Mouse (Mus musculus) cerebellum, adult 2 months (tissue): ENCODE data around the gene 1700067K01Rik. TPM values are rescaled to one million over a fixed set of nuclear protein-coding genes. Genes with fewer than 3 reads are reported as not detected.

Experiments
- DNase-seq, 2 experiments: peaks; one replicate each; pipeline ENCODE4 v3.0.0; 2021
- H3K27ac ChIP-seq: fragments of 200-500 bp; 2 replicates; pipeline ENCODE4 v1.5.1; 2012; ENCODE audit warnings: low read length, control low read depth, inconsistent platforms; ENCODE audit not compliant: insufficient read depth
- H3K27me3 ChIP-seq: fragments of 200-500 bp; 2 replicates; pipeline ENCODE4 v1.6.1; 2012; ENCODE audit warnings: inconsistent platforms, mild to moderate bottlenecking, low read length, moderate library complexity; ENCODE audit not compliant: control insufficient read depth, insufficient read depth
- H3K4me1 ChIP-seq: fragments of 200-500 bp; 2 replicates; pipeline ENCODE4 v1.6.1; 2011; ENCODE audit warnings: low read length; ENCODE audit not compliant: control insufficient read depth, insufficient read depth
- H3K4me3 ChIP-seq: fragments of 200-500 bp; replicated peaks from 2 replicates; pipeline ENCODE3; 2011; ENCODE audit warnings: mild to moderate bottlenecking, low read depth, low read length, control low read depth; ENCODE audit not compliant: insufficient read depth
- CTCF ChIP-seq: fragments of 200-500 bp; IDR thresholded peaks from 2 replicates; pipeline ENCODE4 v1.5.1; 2011; ENCODE audit warnings: low read depth, mild to moderate bottlenecking, control low read depth, low read length, moderate library complexity, borderline replicate concordance; ENCODE audit not compliant: insufficient read depth
- POLR2A ChIP-seq: fragments of 200-500 bp; IDR thresholded peaks from 2 replicates; pipeline ENCODE4 v1.6.1; 2011; ENCODE audit warnings: low read length, control low read depth, borderline replicate concordance; ENCODE audit not compliant: insufficient read depth
- WGBS: fragments of 180-500 bp; shearing (Covaris S2); methylation state at CpG from one replicate; pipeline ENCODE4 v1.1.7; 2018; 5-methylcytosine and 5-hydroxymethylcytosine counted together
- polyA plus RNA-seq: library from polyadenylated mRNA; depleted of rRNA; stranded (reverse); fragments of >200 nt; gene quantifications from 2 replicates; pipeline ENCODE4 v1.2.3, GENCODE M21; 2012

1700067K01Rik gene
- polyA plus RNA-seq, 1 experiment, result 0.11 TPM

- DNase-seq, result no peak
- H3K27ac ChIP-seq, result no peak within 1 kb of the TSS
- TF ChIP-seq CTCF (no peak), POLR2A (no peak)
- 2% methylated on average over 45 of the region's 45 CpGs for WGBS
- peak within 1 kb of the TSS; percentile 23 for H3K4me3 ChIP-seq
- H3K27me3 ChIP-seq, result peaks cover 3% of the 10 kb centered on the region; the same call in 1 of the 2 replicates
- H3K4me1 ChIP-seq, result peaks cover 8% of the 10 kb centered on the region; the same call in 1 of the 2 replicates
Observed at GRCm38 (mm10) chr8:84011705-84012498, 10.6 kb downstream of the 1700067K01Rik start, which contains the start of gene 2210011C24Rik. Gene 2210011C24Rik, minus strand, starts transcription at chr8:84012171.

- Histone ChIP-seq H3K4me1 (peaks cover 8% of the 10 kb centered on the region; the same call in 1 of the 2 replicates), H3K27ac (no peak overlapping the region), H3K4me3 (peak overlapping the region; percentile 11), H3K27me3 (peaks cover 3% of the 10 kb centered on the region; the same call in 1 of the 2 replicates)
- no peak for TF ChIP-seq POLR2A
- TF ChIP-seq CTCF, result no peak
- DNase-seq, result no peak
- WGBS, result 34% methylated on average over 35 of the region's 35 CpGs
Observed at GRCm38 (mm10) chr8:84012499-84013165, 11.3 kb downstream of the 1700067K01Rik start.

- peaks cover 3% of the 10 kb centered on the region; the same call in 1 of the 2 replicates for H3K27me3 ChIP-seq
- no peak overlapping the region for H3K4me3 ChIP-seq
- no peak for DNase-seq
- WGBS, result 96% methylated on average over 5 of the region's 5 CpGs
- H3K27ac ChIP-seq, result no peak overlapping the region
- TF ChIP-seq CTCF, result no peak
- TF ChIP-seq POLR2A, result no peak
- H3K4me1 ChIP-seq, result 0 out of 2 replicates have a peak, but pooled peaks cover 3% of the 10 kb centered on the region
Observed at GRCm38 (mm10) chr8:84015833-84016232, 14.5 kb downstream of the 1700067K01Rik start.

GRCm38 (mm10) chr8:84019738-84020137 is 18.4 kb downstream of the 1700067K01Rik start:
- WGBS, result 83% methylated on average over 9 of the region's 9 CpGs
- Histone ChIP-seq H3K27me3 (no peaks in the 10 kb centered on the region), H3K27ac (no peak overlapping the region), H3K4me3 (no peak overlapping the region), H3K4me1 (no peaks in the 10 kb centered on the region; the same call in 1 of the 2 replicates)
- TF ChIP-seq CTCF (no peak), POLR2A (no peak)
- DNase-seq, result no peak

GRCm38 (mm10) chr8:84021096-84021495 is 19.8 kb downstream of the 1700067K01Rik start, which contains the start of gene Palm3:
Gene Palm3, plus strand, starts transcription at chr8:84021471.
- TF ChIP-seq POLR2A (no peak), CTCF (no peak)
- no peak within 1 kb of the TSS for H3K4me3 ChIP-seq
- H3K4me1 ChIP-seq, result no peaks in the 10 kb centered on the region; the same call in 1 of the 2 replicates
- H3K27ac ChIP-seq, result no peak within 1 kb of the TSS
- no peak for DNase-seq
- H3K27me3 ChIP-seq, result peaks cover 2% of the 10 kb centered on the region; the same call in 1 of the 2 replicates
- 19% methylated on average over 18 of the region's 18 CpGs for WGBS

- Histone ChIP-seq H3K27me3 (peaks cover 2% of the 10 kb centered on the region; the same call in 1 of the 2 replicates), H3K4me1 (no peaks in the 10 kb centered on the region; the same call in 1 of the 2 replicates), H3K4me3 (no peak overlapping the region), H3K27ac (no peak overlapping the region)
- 54% methylated on average over 12 of the region's 12 CpGs for WGBS
- TF ChIP-seq CTCF (no peak), POLR2A (no peak)
- DNase-seq, result no peak
Observed at GRCm38 (mm10) chr8:84021569-84021968, 20.3 kb downstream of the 1700067K01Rik start.

GRCm38 (mm10) chr8:84023085-84023484 is 21.8 kb downstream of the 1700067K01Rik start:
- 29% methylated on average over 5 of the region's 5 CpGs for WGBS
- Histone ChIP-seq H3K27ac (no peak overlapping the region), H3K4me3 (no peak overlapping the region), H3K4me1 (no peaks in the 10 kb centered on the region; the same call in 1 of the 2 replicates), H3K27me3 (peaks cover 2% of the 10 kb centered on the region; the same call in 1 of the 2 replicates)
- DNase-seq, result no peak
- TF ChIP-seq POLR2A (no peak), CTCF (no peak)

- Histone ChIP-seq H3K4me1 (no peaks in the 10 kb centered on the region; the same call in 1 of the 2 replicates), H3K4me3 (no peak overlapping the region), H3K27ac (no peak overlapping the region), H3K27me3 (peaks cover 2% of the 10 kb centered on the region; the same call in 1 of the 2 replicates)
- DNase-seq, result no peak
- TF ChIP-seq CTCF (no peak), POLR2A (no peak)
- 84% methylated on average over 1 of the region's 1 CpGs for WGBS
Observed at GRCm38 (mm10) chr8:84023631-84024030, 22.3 kb downstream of the 1700067K01Rik start.
